Mouse (Mus musculus) C2C12 (cell line): Measurements from ENCODE around the gene Trappc3.

Experiments used
- CEBPB ChIP-seq: IDR thresholded peaks from one replicate; pipeline ENCODE4 v1.6.1; 2011; ENCODE audit warnings: low read depth, mild to moderate bottlenecking, control low read depth, moderate library complexity
- CTCF ChIP-seq: IDR thresholded peaks from one replicate; pipeline ENCODE4 v1.5.1; 2011; ENCODE audit not compliant: control insufficient read depth, insufficient read depth, insufficient read length
- MYOG ChIP-seq: IDR thresholded peaks from one replicate; pipeline ENCODE4 v1.6.1; 2011; ENCODE audit not compliant: control insufficient read depth, insufficient read length; ENCODE audit errors: extremely low read depth
- USF1 ChIP-seq: IDR thresholded peaks from one replicate; pipeline ENCODE4 v1.6.1; 2011; ENCODE audit warnings: low read depth, mild to moderate bottlenecking, control low read depth, moderate library complexity

DNA sequence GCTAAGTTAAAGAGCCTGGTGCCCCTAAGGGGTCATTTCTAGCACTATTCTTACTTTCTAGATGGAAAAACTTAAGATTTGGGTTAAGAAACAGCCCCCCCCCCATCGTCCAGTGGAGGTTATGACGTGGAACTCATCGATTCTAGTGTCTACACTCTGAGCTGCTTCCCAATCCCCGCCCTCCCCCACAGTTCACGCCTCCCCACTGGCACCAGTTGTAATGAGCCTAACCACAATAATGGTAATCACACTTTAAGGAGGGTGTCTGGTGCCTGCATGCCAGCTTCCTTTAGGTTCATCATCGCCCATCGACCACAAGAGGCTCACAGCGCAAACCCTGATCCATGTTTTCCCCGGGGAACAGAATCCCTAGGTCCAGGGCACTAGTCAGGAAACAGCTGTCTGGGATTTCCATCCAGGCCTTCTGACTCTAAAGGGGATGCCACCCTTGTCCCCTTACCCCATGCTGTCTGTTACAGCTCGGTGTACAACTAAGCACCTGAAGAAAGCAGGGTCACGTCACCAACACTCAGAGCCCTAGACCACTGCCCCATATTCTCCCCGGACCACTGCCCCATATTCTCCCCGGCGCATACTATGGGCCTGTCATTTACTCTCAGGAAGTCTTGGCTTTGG lies 8.4 kb upstream of the Trappc3 start:
- TF ChIP-seq CTCF (no peak), USF1 (no peak), CEBPB (no peak), MYOG (no peak)
